Mouse (Mus musculus) kidney, postnatal 0 days (tissue): ENCODE measurements at regions not wholly inside any gene's neighbourhood (a gene's known extent, or its start where the extent isn't known, plus 50 kb on each side); places are given as distances from the start of the nearest gene placed in this dataset.

Source experiments
- ATAC-seq: fragments of 200-750 bp; cut with Nextera tagmentation; replicated peaks from 2 replicates; pipeline ENCODE4 v1.8.0; 2017; ENCODE audit warnings: low read depth, moderate number of reproducible peaks, moderate TSS enrichment, moderate library complexity; ENCODE audit not compliant: low FRiP score
- DNase-seq: peaks from one replicate; pipeline ENCODE4 v3.0.0-alpha.2; 2016; ENCODE audit warnings: low spot score
- H3K27ac ChIP-seq: fragments of 300-500 bp; sonication (generic); 2 replicates; pipeline ENCODE4 v1.5.1; 2014; ENCODE audit warnings: mild to moderate bottlenecking
- H3K27me3 ChIP-seq: fragments of 300-500 bp; sonication (generic); 2 replicates; pipeline ENCODE4 v1.6.1; 2014; ENCODE audit warnings: low read length, mixed read lengths; ENCODE audit not compliant: insufficient read depth
- H3K36me3 ChIP-seq: fragments of 300-500 bp; sonication (generic); 2 replicates; pipeline ENCODE4 v1.6.1; 2014; ENCODE audit warnings: low read length, mixed read lengths; ENCODE audit not compliant: insufficient read depth
- H3K4me1 ChIP-seq: fragments of 300-500 bp; sonication (generic); replicated peaks from 2 replicates; pipeline ENCODE4 v1.6.1; 2014; ENCODE audit warnings: antibody characterized with exemption, low read length, mixed read lengths; ENCODE audit not compliant: insufficient read depth
- H3K4me2 ChIP-seq: fragments of 300-500 bp; sonication (generic); 2 replicates; pipeline ENCODE4 v1.6.1; 2014; ENCODE audit warnings: mild to moderate bottlenecking, low read length, moderate library complexity, mixed read lengths
- H3K4me3 ChIP-seq: fragments of 300-500 bp; sonication (generic); replicated peaks from 2 replicates; pipeline ENCODE4 v1.5.1; 2014; ENCODE audit warnings: low read depth, low read length
- H3K9ac ChIP-seq: fragments of 300-500 bp; sonication (generic); 2 replicates; pipeline ENCODE4 v1.6.1; 2014; ENCODE audit warnings: low read depth, low read length
- H3K9me3 ChIP-seq: fragments of 300-500 bp; sonication (generic); replicated peaks from 2 replicates; pipeline ENCODE4 v1.6.1; 2016; ENCODE audit warnings: low read length, inconsistent platforms, mixed read lengths
- CTCF ChIP-seq: IDR thresholded peaks from 2 replicates; pipeline ENCODE4 v1.5.1; 2016; ENCODE audit warnings: antibody characterized with exemption, low read depth, mild to moderate bottlenecking, moderate library complexity
- WGBS: fragments of 180-500 bp; shearing (Covaris S2); extraction: QIAGEN DNeasy Blood & Tissue Kit; methylation state at CpG from one replicate; pipeline ENCODE4 v1.1.7; 2014; 5-methylcytosine and 5-hydroxymethylcytosine counted together

DNA sequence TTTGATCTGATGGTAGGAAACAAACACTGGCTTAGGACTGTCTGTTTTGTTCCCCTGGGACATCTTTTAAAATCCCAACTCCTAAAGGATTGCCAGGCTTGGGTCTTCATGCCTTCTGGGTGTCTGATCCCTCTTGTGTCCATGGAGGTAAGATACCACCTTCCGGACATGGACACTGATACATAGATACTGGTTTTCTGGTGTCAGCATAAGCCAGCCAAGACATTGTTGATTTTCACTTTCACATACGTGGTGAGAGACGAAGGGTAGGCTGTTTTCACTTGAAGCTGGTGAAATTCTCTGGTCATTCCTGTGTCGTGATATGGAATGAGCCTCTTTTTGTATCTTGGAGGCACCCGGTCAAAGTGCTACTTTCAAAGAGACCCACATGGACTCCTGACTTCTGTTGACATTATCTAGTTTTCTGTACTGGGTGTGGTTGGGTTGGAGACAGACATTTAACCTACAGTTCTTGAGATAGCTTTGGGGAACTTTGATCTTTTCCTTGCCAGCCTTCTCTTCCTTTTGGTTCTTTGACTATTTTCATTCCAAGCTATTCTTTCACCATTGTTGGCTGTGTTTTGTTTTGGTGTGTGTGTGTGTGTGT is 79.5 kb downstream of the Car2 start:
- Histone ChIP-seq H3K9me3 (no peaks in the 10 kb centered on the region), H3K36me3 (no peaks in the 10 kb centered on the region), H3K27ac (no peak overlapping the region), H3K4me1 (no peaks in the 10 kb centered on the region), H3K27me3 (no peaks in the 10 kb centered on the region), H3K9ac (no peak overlapping the region), H3K4me3 (no peak overlapping the region), H3K4me2 (no peak overlapping the region)
- DNase-seq (no peak), ATAC-seq (no peak)
- TF ChIP-seq CTCF: no peak
- WGBS: 90% methylated on average over 5 of the region's 5 CpGs

DNA sequence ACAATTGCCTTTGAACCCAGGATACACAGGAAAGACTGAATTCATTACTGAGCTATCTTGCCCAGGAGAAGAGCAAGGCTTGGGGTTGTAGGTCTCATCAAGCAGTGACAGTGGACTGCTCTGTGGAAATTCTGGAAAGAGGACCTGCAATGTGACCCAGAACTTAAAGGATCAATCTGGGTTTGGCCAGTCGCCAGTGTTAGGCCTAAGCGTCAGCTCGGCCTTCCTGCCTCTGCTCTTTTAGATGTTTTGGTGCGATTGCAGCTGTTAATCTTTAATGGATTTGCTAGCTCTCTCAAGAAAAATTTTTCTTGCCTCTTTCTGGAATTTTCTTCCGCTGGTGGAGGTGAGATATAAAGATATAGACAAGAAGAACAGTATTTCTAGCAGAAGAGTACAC is 81.2 kb downstream of the Car2 start:
- no peak for DNase-seq
- Histone ChIP-seq H3K4me3 (no peak overlapping the region), H3K36me3 (no peaks in the 10 kb centered on the region), H3K9me3 (no peaks in the 10 kb centered on the region), H3K4me1 (no peaks in the 10 kb centered on the region), H3K9ac (no peak overlapping the region), H3K27me3 (no peaks in the 10 kb centered on the region), H3K27ac (no peak overlapping the region), H3K4me2 (no peak overlapping the region)
- 53% methylated on average over 5 of the region's 5 CpGs for WGBS
- no peak for TF ChIP-seq CTCF
- no peak for ATAC-seq

DNA sequence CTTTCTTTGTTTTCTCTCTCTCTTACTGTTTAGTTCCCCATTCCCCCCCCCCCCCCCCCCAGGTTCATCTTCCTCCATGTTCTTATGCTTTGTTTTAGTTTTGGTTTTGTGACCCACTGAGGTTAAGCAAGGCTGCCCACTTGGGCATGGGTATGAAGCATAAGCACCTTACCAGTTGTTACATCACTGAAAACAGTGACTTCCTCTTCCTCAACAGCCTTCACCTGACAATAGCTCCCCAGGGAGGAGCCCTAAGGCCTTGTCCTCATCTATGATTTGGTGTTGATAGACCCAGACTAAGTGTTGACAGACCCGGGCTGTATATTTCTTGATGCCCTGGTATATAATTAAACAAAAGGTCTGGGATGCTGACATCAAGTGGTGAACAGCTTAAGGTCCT is 82.3 kb downstream of the Car2 start:
- no peak overlapping the region for H3K4me2 ChIP-seq
- ATAC-seq (no peak), DNase-seq (no peak)
- no peak overlapping the region for H3K9ac ChIP-seq
- H3K9me3 ChIP-seq: no peaks in the 10 kb centered on the region
- H3K36me3 ChIP-seq: no peaks in the 10 kb centered on the region
- H3K4me3 ChIP-seq: no peak overlapping the region
- no peaks in the 10 kb centered on the region for H3K4me1 ChIP-seq
- 84% methylated on average over 1 of the region's 1 CpGs for WGBS
- TF ChIP-seq CTCF: no peak
- H3K27ac ChIP-seq: no peak overlapping the region
- no peaks in the 10 kb centered on the region for H3K27me3 ChIP-seq

DNA sequence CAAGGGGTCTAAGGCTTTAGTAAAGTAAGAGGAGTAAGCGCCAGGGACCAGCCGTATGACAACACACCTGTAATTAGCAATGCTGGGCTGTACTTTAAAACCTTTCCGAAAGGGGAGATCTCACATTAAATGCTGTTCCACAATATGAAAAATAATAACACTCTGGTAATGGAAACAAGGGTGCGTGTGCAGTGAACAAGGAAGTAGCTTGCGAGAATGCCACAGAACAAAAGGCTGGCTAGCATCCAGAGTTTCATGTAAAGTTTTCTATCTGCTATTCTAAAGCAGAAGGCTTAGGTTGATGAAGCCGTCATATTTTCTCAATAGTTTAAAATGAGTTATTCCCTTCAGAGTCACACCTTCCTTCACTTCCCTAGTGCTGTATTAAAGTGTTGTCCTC is 83.6 kb downstream of the Car2 start:
- no peak for TF ChIP-seq CTCF
- H3K4me1 ChIP-seq: no peaks in the 10 kb centered on the region
- H3K9ac ChIP-seq: no peak overlapping the region
- no peak overlapping the region for H3K4me2 ChIP-seq
- H3K4me3 ChIP-seq: no peak overlapping the region
- no peaks in the 10 kb centered on the region for H3K36me3 ChIP-seq
- H3K27ac ChIP-seq: no peak overlapping the region
- ATAC-seq: no peak
- no peak for DNase-seq
- H3K9me3 ChIP-seq: no peaks in the 10 kb centered on the region
- 61% methylated on average over 6 of the region's 6 CpGs for WGBS
- H3K27me3 ChIP-seq: no peaks in the 10 kb centered on the region

DNA sequence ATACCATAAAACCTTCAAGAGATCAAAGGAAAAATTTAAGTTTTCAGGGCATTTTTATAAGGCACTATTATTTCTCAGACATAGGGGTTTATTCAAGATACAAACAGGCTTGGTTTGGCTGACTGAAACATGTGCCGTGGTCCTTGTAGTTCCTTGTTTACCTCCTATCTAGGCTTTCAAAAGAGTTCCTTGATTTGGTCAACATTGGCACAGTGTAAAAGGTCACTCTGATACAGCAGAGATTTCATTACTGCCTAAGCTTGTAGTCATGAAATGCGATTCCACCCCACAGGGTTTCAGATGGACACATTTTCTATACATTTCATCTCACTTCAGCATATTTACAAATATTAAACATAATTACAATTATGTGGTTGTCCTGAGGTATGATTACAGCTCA is 85.6 kb downstream of the Car2 start:
- Histone ChIP-seq H3K27ac (no peak overlapping the region), H3K4me3 (no peak overlapping the region), H3K9me3 (no peaks in the 10 kb centered on the region), H3K27me3 (no peaks in the 10 kb centered on the region), H3K36me3 (no peaks in the 10 kb centered on the region), H3K4me2 (no peak overlapping the region), H3K4me1 (no peaks in the 10 kb centered on the region), H3K9ac (no peak overlapping the region)
- no peak for ATAC-seq
- 79% methylated on average over 2 of the region's 2 CpGs for WGBS
- no peak for DNase-seq
- no peak for TF ChIP-seq CTCF

DNA sequence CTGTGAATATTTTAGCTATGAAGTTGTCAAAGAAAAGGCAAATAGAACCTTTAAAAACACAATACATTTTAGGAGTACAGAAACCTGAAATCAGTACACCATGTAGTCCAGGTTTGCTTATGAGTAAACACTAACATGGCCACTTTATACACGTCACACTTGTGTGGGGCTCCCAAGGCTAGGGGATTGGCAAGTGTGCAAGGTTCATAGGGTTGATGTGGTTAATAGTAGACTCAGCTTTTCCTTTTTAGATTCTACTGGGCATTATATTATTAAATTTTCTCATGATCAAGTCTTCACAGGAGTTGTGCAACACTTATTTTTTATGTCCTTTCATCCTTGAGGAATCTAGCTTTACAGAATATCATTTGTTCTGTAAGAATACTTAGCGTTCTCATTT is 88.7 kb downstream of the Car2 start:
- ATAC-seq (no peak), DNase-seq (no peak)
- 90% methylated on average over 2 of the region's 2 CpGs for WGBS
- Histone ChIP-seq H3K9me3 (no peaks in the 10 kb centered on the region), H3K4me2 (no peak overlapping the region), H3K27me3 (no peaks in the 10 kb centered on the region), H3K27ac (no peak overlapping the region), H3K4me3 (no peak overlapping the region), H3K36me3 (no peaks in the 10 kb centered on the region), H3K9ac (no peak overlapping the region), H3K4me1 (no peaks in the 10 kb centered on the region)
- TF ChIP-seq CTCF: no peak

DNA sequence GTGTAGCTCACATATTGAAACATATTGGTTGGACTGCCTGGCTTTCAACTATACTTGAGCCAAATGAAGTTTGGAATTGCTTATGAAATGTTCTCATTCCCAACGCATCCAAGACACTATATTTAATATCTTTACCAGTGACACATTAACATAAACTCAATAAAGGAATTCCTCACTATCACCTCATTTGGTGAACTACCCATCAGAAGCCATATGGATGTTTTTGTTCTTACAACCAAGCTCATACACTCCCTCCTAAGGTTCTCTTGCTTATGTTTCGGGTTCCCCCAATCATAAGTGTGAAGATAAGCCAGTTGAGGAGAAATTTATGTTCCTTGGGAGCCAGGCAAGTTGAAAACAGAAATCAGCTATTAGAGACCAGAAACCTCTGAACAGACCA is 89.1 kb downstream of the Car2 start:
- Histone ChIP-seq H3K4me3 (no peak overlapping the region), H3K27me3 (no peaks in the 10 kb centered on the region), H3K27ac (no peak overlapping the region), H3K4me1 (no peaks in the 10 kb centered on the region), H3K9me3 (no peaks in the 10 kb centered on the region), H3K36me3 (no peaks in the 10 kb centered on the region), H3K9ac (no peak overlapping the region), H3K4me2 (no peak overlapping the region)
- DNase-seq (no peak), ATAC-seq (no peak)
- WGBS: 87% methylated on average over 2 of the region's 2 CpGs
- TF ChIP-seq CTCF: no peak
